Mouse (Mus musculus): ENCODE results near the gene Apol8. TPM values are rescaled to one million over a fixed set of nuclear protein-coding genes. Genes with fewer than 3 reads are reported as not detected.

Apol8 gene
- total RNA-seq, 2 experiments from 2014 or later, result 0.08 to 0.31 TPM

- H3K4me3 ChIP-seq, result no peak overlapping the region
- TF ChIP-seq CTCF (IDR thresholded peaks at IDR 0.05), result peak; percentile 89
- intact Hi-C loops (cut with DNase I), result loop anchor here (2.0 kb wide), 1 partner anchor 134 kb away; no protein-coding TSS in a partner anchor
- DNase-seq, result no peak
- no peak overlapping the region for H3K27ac ChIP-seq
These were observed 25.7 kb upstream of the Apol8 start for GRCm38 (mm10) chr15:77782449-77783014.

- no peak overlapping the region for H3K27ac ChIP-seq
- DNase-seq, result peak; percentile 88
- H3K4me3 ChIP-seq, result no peak overlapping the region
- intact Hi-C loops (cut with DNase I), result loop anchor here (2.0 kb wide), 1 partner anchor 141 kb away; no protein-coding TSS in a partner anchor
- TF ChIP-seq CTCF (IDR thresholded peaks at IDR 0.05), result peak; percentile 100
These were observed 18.6 kb upstream of the Apol8 start for GRCm38 (mm10) chr15:77775186-77775963.

GRCm38 (mm10) chr15:77774303-77774702 is 17.5 kb upstream of the Apol8 start:
- TF ChIP-seq CTCF (IDR thresholded peaks at IDR 0.05), result no peak
- no peak for DNase-seq
- Histone ChIP-seq H3K4me3 (no peak overlapping the region), H3K27ac (no peak overlapping the region)
- intact Hi-C loops (cut with DNase I), result loop anchor here (2.0 kb wide), 1 partner anchor 142 kb away; no protein-coding TSS in a partner anchor

GRCm38 (mm10) chr15:77773099-77773915 is 16.5 kb upstream of the Apol8 start:
- H3K27ac ChIP-seq, result no peak overlapping the region
- H3K4me3 ChIP-seq, result no peak overlapping the region
- intact Hi-C loops (cut with DNase I), result no loop called here
- DNase-seq, result no peak
- no peak for TF ChIP-seq CTCF (IDR thresholded peaks at IDR 0.05)

- H3K27ac ChIP-seq, result no peak overlapping the region
- intact Hi-C loops (cut with DNase I), result no loop called here
- no peak for DNase-seq
- no peak for TF ChIP-seq CTCF (IDR thresholded peaks at IDR 0.05)
- no peak overlapping the region for H3K4me3 ChIP-seq
These were observed 14.1 kb upstream of the Apol8 start for GRCm38 (mm10) chr15:77770942-77771341.

GRCm38 (mm10) chr15:77770341-77770740 is 13.5 kb upstream of the Apol8 start:
- intact Hi-C loops (cut with DNase I), result no loop called here
- no peak overlapping the region for H3K27ac ChIP-seq
- DNase-seq, result no peak
- TF ChIP-seq CTCF (IDR thresholded peaks at IDR 0.05), result no peak
- no peak overlapping the region for H3K4me3 ChIP-seq

- no peak for DNase-seq
- intact Hi-C loops (cut with DNase I), result no loop called here
- Histone ChIP-seq H3K27ac (no peak overlapping the region), H3K4me3 (no peak overlapping the region)
- TF ChIP-seq CTCF (IDR thresholded peaks at IDR 0.05), result no peak
These were observed 10.2 kb upstream of the Apol8 start for GRCm38 (mm10) chr15:77766981-77767380.

GRCm38 (mm10) chr15:77765484-77766093 is 8.8 kb upstream of the Apol8 start:
- DNase-seq, result no peak

GRCm38 (mm10) chr15:77764391-77765006 is 7.7 kb upstream of the Apol8 start:
- Histone ChIP-seq H3K4me3 (peak overlapping the region; percentile 37), H3K27ac (peak overlapping the region; percentile 80)
- intact Hi-C loops (cut with DNase I), result no loop called here
- no peak for TF ChIP-seq CTCF (IDR thresholded peaks at IDR 0.05)
- peak; percentile 86 for DNase-seq

More at GRCm38 (mm10) chr15:77765484-77766093, 8.8 kb upstream of the Apol8 start:
- intact Hi-C loops (cut with DNase I), result no loop called here
- no peak for TF ChIP-seq CTCF (IDR thresholded peaks at IDR 0.05)
- H3K4me3 ChIP-seq, result no peak overlapping the region
- H3K27ac ChIP-seq, result peak overlapping the region; percentile 80

- Histone ChIP-seq H3K4me3 (peak overlapping the region; percentile 37), H3K27ac (peak overlapping the region; percentile 80)
- intact Hi-C loops (cut with DNase I), result no loop called here
- DNase-seq, result peak; percentile 32
- no peak for TF ChIP-seq CTCF (IDR thresholded peaks at IDR 0.05)
These were observed 6.9 kb upstream of the Apol8 start for GRCm38 (mm10) chr15:77763702-77764101.

- no peak overlapping the region for H3K4me3 ChIP-seq
- peak; percentile 19 for DNase-seq
- intact Hi-C loops (cut with DNase I), result no loop called here
- peak overlapping the region; percentile 80 for H3K27ac ChIP-seq
- no peak for TF ChIP-seq CTCF (IDR thresholded peaks at IDR 0.05)
These were observed 6.2 kb upstream of the Apol8 start for GRCm38 (mm10) chr15:77763050-77763449.
